Mouse (Mus musculus) inflammation-experienced regulatory T-cells, adult 16 weeks (primary cell): ENCODE measurements around the gene Asns. TPM values are rescaled to one million over a fixed set of nuclear protein-coding genes. Genes with fewer than 3 reads are reported as not detected.

ENCODE experiments used
- polyA plus RNA-seq: library from polyadenylated mRNA; unstranded; fragments of 100-300 nt; shearing (Covaris generic); gene quantifications from one replicate; pipeline ENCODE4 v1.2.1, GENCODE M21; 2017

Gene Asns
- polyA plus RNA-seq, result 6.5 TPM

GRCm38 (mm10) chr6:7692884-7693585 lies at the start of gene Asns:
TSS of gene Asns (minus strand) at chr6:7693254.

Other genes starting within 250 kb of the Asns start
- not detected for gene Tac1, start 138.4 kb downstream of the Asns start, polyA plus RNA-seq
- 4.9 TPM for gene C1galt1, start 151.6 kb upstream of the Asns start, polyA plus RNA-seq